Mouse (Mus musculus) kidney, embryonic 16.5 days (tissue): ENCODE data around the gene Olfr654. TPM values are rescaled to one million over a fixed set of nuclear protein-coding genes. Genes with fewer than 3 reads are reported as not detected.

Experiments used
- ATAC-seq: fragments of 200-750 bp; cut with Nextera tagmentation; 2 replicates; pipeline ENCODE4 v1.8.0; 2017; ENCODE audit warnings: moderate TSS enrichment; ENCODE audit not compliant: low FRiP score, low TSS enrichment
- H3K27ac ChIP-seq: fragments of 300-500 bp; sonication (generic); 2 replicates; pipeline ENCODE4 v1.5.1; 2014; ENCODE audit warnings: low read length
- H3K27me3 ChIP-seq: fragments of 300-500 bp; sonication (generic); 2 replicates; pipeline ENCODE4 v1.6.1; 2014; ENCODE audit warnings: low read length, control low read depth, mixed read lengths; ENCODE audit not compliant: insufficient read depth
- H3K36me3 ChIP-seq: fragments of 300-500 bp; sonication (generic); 2 replicates; pipeline ENCODE4 v1.6.1; 2014; ENCODE audit warnings: low read length, control low read depth, mixed read lengths; ENCODE audit not compliant: insufficient read depth
- H3K4me1 ChIP-seq: fragments of 300-500 bp; sonication (generic); 2 replicates; pipeline ENCODE4 v1.6.1; 2014; ENCODE audit warnings: low read length, control low read depth, mixed read lengths; ENCODE audit not compliant: insufficient read depth
- H3K4me2 ChIP-seq: fragments of 300-500 bp; sonication (generic); replicated peaks from 2 replicates; pipeline ENCODE4 v1.6.1; 2014; ENCODE audit warnings: low read depth, low read length
- H3K4me3 ChIP-seq: fragments of 300-500 bp; sonication (generic); 2 replicates; pipeline ENCODE4 v1.5.1; 2014; ENCODE audit warnings: mild to moderate bottlenecking, low read length
- H3K9ac ChIP-seq: fragments of 300-500 bp; sonication (generic); replicated peaks from 2 replicates; pipeline ENCODE4 v1.6.1; 2014; ENCODE audit warnings: low read length
- H3K9me3 ChIP-seq: fragments of 300-500 bp; sonication (generic); 2 replicates; pipeline ENCODE4 v1.6.1; 2016; ENCODE audit warnings: low read length, control low read depth
- WGBS: fragments of 180-500 bp; shearing (Covaris S2); extraction: QIAGEN DNeasy Blood & Tissue Kit; methylation state at CpG from one replicate; pipeline ENCODE4 v1.1.7; 2014; 5-methylcytosine and 5-hydroxymethylcytosine counted together
- polyA plus RNA-seq: library from polyadenylated mRNA; unstranded; fragments of >200 nt; fragmentation: Nextera tagmentation; extraction: Ambion mirVana; gene quantifications from 2 replicates; pipeline ENCODE4 v1.2.1, GENCODE M21; 2015

Olfr654 gene
- polyA plus RNA-seq, 1 experiment from 2014 or later: not detected

DNA sequence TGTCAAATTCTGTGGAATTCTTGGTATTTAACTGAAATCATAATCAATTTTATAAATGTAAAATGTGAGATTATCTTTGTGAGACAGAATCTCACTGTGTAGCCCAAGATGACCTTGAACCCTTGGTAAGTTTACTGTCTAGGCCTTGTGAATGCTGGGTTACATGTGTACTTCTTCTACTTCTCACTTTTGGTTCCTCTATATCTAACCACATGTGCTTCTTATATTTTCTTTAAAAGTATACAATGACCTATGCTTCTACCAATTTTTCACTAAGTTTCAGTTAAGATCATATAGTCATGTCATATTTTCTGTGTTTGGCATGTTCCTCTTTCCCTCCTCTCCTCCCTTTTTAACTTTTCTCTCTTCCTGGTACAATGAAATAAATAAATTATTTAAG, 17.9 kb downstream of the Olfr654 start:
- Histone ChIP-seq H3K4me3 (no peak overlapping the region), H3K4me2 (no peak overlapping the region), H3K36me3 (no peaks in the 10 kb centered on the region), H3K27ac (no peak overlapping the region), H3K4me1 (no peaks in the 10 kb centered on the region), H3K9me3 (peaks cover 2% of the 10 kb centered on the region; the same call in 1 of the 2 replicates), H3K27me3 (no peaks in the 10 kb centered on the region), H3K9ac (no peak overlapping the region)
- ATAC-seq: no peak

DNA sequence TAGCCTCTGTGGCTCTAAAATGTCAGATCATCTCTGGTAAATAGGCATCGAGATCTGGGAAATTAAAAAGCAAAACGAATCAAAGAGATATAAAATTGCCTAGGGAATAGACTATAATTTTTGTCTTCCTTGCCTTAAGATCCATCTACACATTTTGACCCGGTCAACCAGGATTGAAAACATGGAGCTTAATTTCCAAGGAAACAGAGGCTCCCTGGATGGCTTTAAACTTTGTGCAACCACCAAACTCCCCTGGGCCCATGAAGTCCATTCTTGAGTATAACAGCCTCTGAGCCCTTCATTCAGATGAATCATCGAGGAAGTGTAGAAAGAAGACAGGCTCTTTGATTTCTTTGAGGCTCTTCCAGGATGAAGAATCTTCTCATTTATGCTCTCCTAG, 26.8 kb downstream of the Olfr654 start, which contains the start of gene Olfr656:
Olfr656 (plus strand) TSS at position 301 of the 400 bp plus-strand sequence.
- 83% methylated on average over 4 of the region's 4 CpGs for WGBS

DNA sequence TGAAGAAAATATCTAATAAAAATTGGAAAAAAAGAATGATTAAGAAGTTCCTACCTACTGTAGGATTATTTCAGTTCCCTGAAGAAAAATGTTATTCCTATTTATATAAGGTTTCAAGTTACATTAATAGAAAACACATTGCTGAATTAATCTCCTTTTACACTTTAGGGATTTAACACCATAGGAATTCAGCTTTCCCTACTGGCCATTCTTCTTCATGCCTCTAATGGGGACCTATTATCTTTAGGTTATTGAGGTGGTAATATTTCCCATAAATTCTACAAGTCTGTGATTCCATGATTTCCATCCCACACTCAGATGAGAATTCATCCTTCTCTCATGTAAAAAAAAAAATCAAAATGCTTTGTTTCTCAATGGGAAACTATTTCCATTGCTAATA, 37.7 kb downstream of the Olfr654 start, which contains the start of gene Olfr657:
Olfr657 (plus strand) TSS at position 301 of the 400 bp plus-strand sequence.
- Histone ChIP-seq H3K36me3 (no peaks in the 10 kb centered on the region), H3K4me2 (no peak within 1 kb of the TSS), H3K9ac (no peak within 1 kb of the TSS), H3K4me1 (no peaks in the 10 kb centered on the region), H3K9me3 (no peaks in the 10 kb centered on the region), H3K27ac (no peak within 1 kb of the TSS), H3K27me3 (no peaks in the 10 kb centered on the region), H3K4me3 (no peak within 1 kb of the TSS)
- ATAC-seq: no peak

More for the DNA sequence above, 26.8 kb downstream of the Olfr654 start, which contains the start of gene Olfr656:
- Histone ChIP-seq H3K36me3 (no peaks in the 10 kb centered on the region), H3K9ac (no peak within 1 kb of the TSS), H3K4me3 (no peak within 1 kb of the TSS), H3K9me3 (no peaks in the 10 kb centered on the region), H3K4me1 (no peaks in the 10 kb centered on the region), H3K4me2 (no peak within 1 kb of the TSS), H3K27me3 (no peaks in the 10 kb centered on the region), H3K27ac (no peak within 1 kb of the TSS)
- ATAC-seq: no peak

Other genes with a start within 250 kb of the Olfr654 start
- 2.8 and 3.0 TPM in 2 replicates for gene Trim12c, start 233.7 kb upstream of the Olfr654 start, polyA plus RNA-seq
- 0.09 and 0.12 TPM in 2 replicates for gene Trim30b, start 217.1 kb upstream of the Olfr654 start, polyA plus RNA-seq
- gene Trim30c, start 186.2 kb upstream of the Olfr654 start, polyA plus RNA-seq: 0.13 and 0.21 TPM in 2 replicates
- 1.2 and 1.5 TPM in 2 replicates for gene Trim30a, start 121.8 kb upstream of the Olfr654 start, polyA plus RNA-seq
- 0.35 and 0.42 TPM in 2 replicates for gene Trim30d, start 79.2 kb upstream of the Olfr654 start, polyA plus RNA-seq
- not detected in 2 replicates for gene Olfr651, start 36.9 kb upstream of the Olfr654 start, polyA plus RNA-seq
- gene Olfr652, start 26.1 kb upstream of the Olfr654 start, polyA plus RNA-seq: not detected in 2 replicates
- gene Olfr653, start 9.7 kb upstream of the Olfr654 start, polyA plus RNA-seq: not detected in 2 replicates
- gene Olfr655, start 14.8 kb downstream of the Olfr654 start, polyA plus RNA-seq: not detected in 2 replicates
- gene Olfr656, start 26.9 kb downstream of the Olfr654 start, polyA plus RNA-seq: not detected in 2 replicates
- gene Olfr657, start 37.8 kb downstream of the Olfr654 start, polyA plus RNA-seq: not detected in 2 replicates
- gene Olfr658, start 60.3 kb downstream of the Olfr654 start, polyA plus RNA-seq: not detected in 2 replicates
- not detected in 2 replicates for gene Olfr659, start 79.7 kb downstream of the Olfr654 start, polyA plus RNA-seq
- gene Olfr661, start 99.5 kb downstream of the Olfr654 start, polyA plus RNA-seq: not detected in 2 replicates
- gene Usp17le, start 190.4 kb downstream of the Olfr654 start, polyA plus RNA-seq: not detected in 2 replicates